Mouse (Mus musculus) myocyte (in vitro differentiated cells): ENCODE measurements at regions not wholly inside any gene's neighbourhood (a gene's known extent, or its start where the extent isn't known, plus 50 kb on each side); places are given as distances from the start of the nearest gene placed in this dataset.

Experiments
- CEBPB ChIP-seq: IDR thresholded peaks from 2 replicates; pipeline ENCODE4 v1.6.1; 2011; ENCODE audit warnings: mild to moderate bottlenecking, moderate library complexity; ENCODE audit not compliant: poor library complexity, insufficient read depth, severe bottlenecking
- MAX ChIP-seq: IDR thresholded peaks from one replicate; pipeline ENCODE4 v1.6.1; 2011; ENCODE audit warnings: low read depth, mild to moderate bottlenecking, control low read depth
- MYOD1 ChIP-seq, 3 experiments: IDR thresholded peaks; one replicate each; pipeline ENCODE4 v1.6.1; 2011; ENCODE audit warnings: control low read depth in 2 of 3, low read depth in 2 of 3, mild to moderate bottlenecking in 2 of 3, moderate library complexity in 1 of 3; ENCODE audit not compliant: insufficient read length in 2 of 3, control insufficient read depth in 1 of 3
- POLR2A ChIP-seq: IDR thresholded peaks from one replicate; pipeline ENCODE4 v1.6.1; 2011; ENCODE audit warnings: low read depth, mild to moderate bottlenecking, control low read depth, moderate library complexity; ENCODE audit not compliant: insufficient read length
- POLR2AphosphoS2 ChIP-seq: IDR thresholded peaks from one replicate; pipeline ENCODE4 v1.6.1; 2011; ENCODE audit warnings: low read depth, control low read depth; ENCODE audit not compliant: insufficient read length
- TCF12 ChIP-seq: IDR thresholded peaks from one replicate; pipeline ENCODE4 v1.6.1; 2011; ENCODE audit warnings: mild to moderate bottlenecking, control low read depth; ENCODE audit not compliant: poor library complexity, insufficient read depth, severe bottlenecking
- USF1 ChIP-seq: IDR thresholded peaks from one replicate; pipeline ENCODE4 v1.6.1; 2011; ENCODE audit warnings: low read depth, mild to moderate bottlenecking, control low read depth, moderate library complexity

- TF ChIP-seq POLR2A, result no peak
- no peak for TF ChIP-seq MYOD1 (IDR thresholded peaks at IDR 0.05; ENCODE audit: control insufficient read depth in 1 of 3, insufficient read length in 2 of 3, low read depth in 2 of 3)
- no peak for TF ChIP-seq USF1
- TF ChIP-seq POLR2AphosphoS2, result no peak
- TF ChIP-seq CEBPB, result no peak
- TF ChIP-seq MAX, result no peak
- no peak for TF ChIP-seq TCF12
Observed at GRCm38 (mm10) chr6:53221668-53222005, 65.4 kb upstream of the Creb5 start.
